Mouse (Mus musculus): ENCODE data around the gene Ralgps1. TPM values are rescaled to one million over a fixed set of nuclear protein-coding genes. Genes with fewer than 3 reads are reported as not detected.

Gene Ralgps1
- polyA plus RNA-seq, 1 experiment from 2014 or later, result 7.9 TPM

DNA sequence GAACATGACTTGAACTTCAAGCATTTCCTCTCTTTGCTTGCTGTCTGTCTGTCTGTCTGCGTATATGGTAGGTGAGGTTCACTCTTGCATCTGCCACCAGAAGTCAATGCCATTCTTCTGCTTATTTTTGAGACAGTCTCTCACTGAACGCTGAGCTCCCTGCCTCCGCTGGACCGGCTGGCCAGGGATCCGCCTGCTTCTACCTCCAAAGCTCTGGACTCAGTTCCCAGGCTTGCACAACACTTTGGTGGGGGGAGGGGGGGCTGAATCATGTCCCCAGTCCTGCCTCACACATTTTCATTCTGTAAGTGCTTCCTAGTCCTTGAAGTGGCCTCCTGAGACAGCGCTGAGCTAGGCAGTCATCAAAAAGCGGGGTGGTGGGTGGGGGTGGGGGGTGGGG, 27.8 kb upstream of the Ralgps1 start:
- no peak for ATAC-seq (ENCODE audit: low FRiP score, low TSS enrichment)
- Histone ChIP-seq H3K36me3 (ENCODE audit: control insufficient read depth, insufficient read depth, low read length) (no peaks in the 10 kb centered on the region), H3K9ac (ENCODE audit: low read depth, low read length) (no peak overlapping the region), H3K4me3 (ENCODE audit: low read length) (no peak overlapping the region), H3K4me1 (ENCODE audit: control insufficient read depth, insufficient read depth, low read length) (peaks cover 3% of the 10 kb centered on the region; the same call in 1 of the 2 replicates), H3K27ac (ENCODE audit: low read depth, low read length) (no peak overlapping the region), H3K4me2 (replicated peaks; ENCODE audit: low read depth, low read length) (no peak overlapping the region), H3K9me3 (ENCODE audit: control insufficient read depth, low read length) (no peaks in the 10 kb centered on the region), H3K27me3 (ENCODE audit: control insufficient read depth, insufficient read depth, low read length) (no peaks in the 10 kb centered on the region)
- 87% methylated on average over 7 of the region's 7 CpGs for WGBS

DNA sequence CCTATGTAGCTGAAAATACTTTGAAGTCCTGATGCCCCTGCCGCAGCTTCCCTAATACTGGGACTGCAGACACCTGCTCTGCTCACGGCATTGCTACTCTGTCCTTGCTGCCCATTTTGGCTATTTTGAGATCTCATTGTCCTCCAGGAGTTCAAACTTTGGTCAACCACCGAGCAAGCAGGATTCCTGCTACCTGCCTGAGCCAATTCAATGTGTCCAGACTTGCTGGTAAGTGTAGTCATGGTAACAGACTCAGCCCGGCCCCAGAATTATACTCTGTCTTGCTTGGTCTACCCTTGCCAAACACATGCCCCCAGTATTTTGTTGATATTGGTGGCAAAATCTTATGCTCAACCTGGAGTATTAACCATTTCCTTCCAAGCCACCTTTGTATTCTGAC, 25.8 kb upstream of the Ralgps1 start:
- Histone ChIP-seq H3K4me1 (ENCODE audit: control insufficient read depth, insufficient read depth, low read length) (no peaks in the 10 kb centered on the region), H3K9ac (ENCODE audit: low read depth, low read length) (no peak overlapping the region), H3K27ac (ENCODE audit: low read depth, low read length) (no peak overlapping the region), H3K4me2 (replicated peaks; ENCODE audit: low read depth, low read length) (no peak overlapping the region), H3K27me3 (ENCODE audit: control insufficient read depth, insufficient read depth, low read length) (no peaks in the 10 kb centered on the region), H3K36me3 (ENCODE audit: control insufficient read depth, insufficient read depth, low read length) (no peaks in the 10 kb centered on the region), H3K9me3 (ENCODE audit: control insufficient read depth, low read length) (no peaks in the 10 kb centered on the region), H3K4me3 (ENCODE audit: low read length) (no peak overlapping the region)
- 80% methylated on average over 4 of the region's 4 CpGs for WGBS
- no peak for ATAC-seq (ENCODE audit: low FRiP score, low TSS enrichment)

DNA sequence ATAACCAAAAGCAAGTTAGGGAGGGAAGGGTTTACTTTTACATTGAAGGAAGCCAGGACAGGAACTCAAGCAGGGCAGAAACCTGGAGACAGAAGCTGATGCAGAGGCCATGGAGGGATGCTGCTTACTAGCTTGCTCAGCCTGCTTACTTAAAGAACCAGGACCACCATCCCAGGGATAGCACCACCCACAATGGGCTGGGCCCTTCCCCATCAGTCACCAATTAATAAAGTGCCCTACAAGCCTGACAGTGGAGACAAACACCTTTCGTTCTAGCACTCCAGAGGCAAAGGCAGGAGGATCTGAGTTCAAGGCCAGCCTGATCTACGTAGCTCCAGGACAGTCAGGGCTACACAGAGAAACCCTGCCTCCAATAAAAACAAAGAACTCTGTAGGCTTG, 23.8 kb upstream of the Ralgps1 start:
- 84% methylated on average over 2 of the region's 2 CpGs for WGBS
- ATAC-seq (ENCODE audit: low FRiP score, low TSS enrichment), result no peak

DNA sequence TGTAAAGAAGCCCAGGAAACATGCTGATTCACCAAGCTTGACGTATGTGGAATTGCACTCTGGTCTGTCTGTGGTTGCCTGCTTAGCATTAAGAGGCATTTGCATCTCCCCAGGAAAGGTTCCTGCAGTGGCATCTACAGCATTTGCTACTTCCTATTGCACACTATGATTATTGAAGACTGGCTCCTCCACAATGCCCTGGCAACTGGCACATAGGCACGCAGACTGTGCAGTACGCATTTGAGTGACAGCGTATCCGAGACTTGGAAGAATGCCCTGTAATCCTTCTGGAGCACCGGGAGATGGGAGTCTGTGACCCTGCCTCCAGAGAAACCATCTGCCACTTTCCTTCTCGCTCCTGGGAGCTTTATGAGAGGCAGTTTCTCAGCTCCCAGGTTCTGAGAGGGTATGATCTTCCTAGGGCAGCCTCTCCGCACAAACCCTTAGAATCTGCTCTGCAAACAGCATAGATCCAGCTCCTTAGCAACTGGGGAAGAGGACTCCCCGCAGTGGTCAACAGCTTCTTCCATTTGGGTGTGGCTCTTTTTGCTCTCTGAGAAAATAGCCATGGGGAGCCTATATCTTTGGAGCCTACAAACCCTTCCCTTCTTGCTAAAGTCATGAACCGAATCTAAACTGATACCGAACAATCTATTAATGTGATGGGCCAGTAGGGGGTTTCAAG, 22.8 kb upstream of the Ralgps1 start:
- Histone ChIP-seq H3K9me3 (ENCODE audit: control insufficient read depth, low read length) (no peaks in the 10 kb centered on the region), H3K9ac (ENCODE audit: low read depth, low read length) (no peak overlapping the region), H3K27ac (ENCODE audit: low read depth, low read length) (no peak overlapping the region), H3K4me2 (replicated peaks; ENCODE audit: low read depth, low read length) (no peak overlapping the region), H3K27me3 (ENCODE audit: control insufficient read depth, insufficient read depth, low read length) (no peaks in the 10 kb centered on the region), H3K36me3 (ENCODE audit: control insufficient read depth, insufficient read depth, low read length) (no peaks in the 10 kb centered on the region), H3K4me1 (ENCODE audit: control insufficient read depth, insufficient read depth, low read length) (no peaks in the 10 kb centered on the region), H3K4me3 (ENCODE audit: low read length) (no peak overlapping the region)
- WGBS, result 78% methylated on average over 11 of the region's 11 CpGs
- ATAC-seq (ENCODE audit: low FRiP score, low TSS enrichment), result no peak

More for the DNA sequence above, 23.8 kb upstream of the Ralgps1 start:
- no peak overlapping the region for H3K4me2 ChIP-seq (replicated peaks; ENCODE audit: low read depth, low read length)
- H3K4me1 ChIP-seq (ENCODE audit: control insufficient read depth, insufficient read depth, low read length), result no peaks in the 10 kb centered on the region
- H3K4me3 ChIP-seq (ENCODE audit: low read length), result no peak overlapping the region
- no peak overlapping the region for H3K9ac ChIP-seq (ENCODE audit: low read depth, low read length)
- no peaks in the 10 kb centered on the region for H3K36me3 ChIP-seq (ENCODE audit: control insufficient read depth, insufficient read depth, low read length)
- no peak overlapping the region for H3K27ac ChIP-seq (ENCODE audit: low read depth, low read length)
- no peaks in the 10 kb centered on the region for H3K27me3 ChIP-seq (ENCODE audit: control insufficient read depth, insufficient read depth, low read length)
- no peaks in the 10 kb centered on the region for H3K9me3 ChIP-seq (ENCODE audit: control insufficient read depth, low read length)

DNA sequence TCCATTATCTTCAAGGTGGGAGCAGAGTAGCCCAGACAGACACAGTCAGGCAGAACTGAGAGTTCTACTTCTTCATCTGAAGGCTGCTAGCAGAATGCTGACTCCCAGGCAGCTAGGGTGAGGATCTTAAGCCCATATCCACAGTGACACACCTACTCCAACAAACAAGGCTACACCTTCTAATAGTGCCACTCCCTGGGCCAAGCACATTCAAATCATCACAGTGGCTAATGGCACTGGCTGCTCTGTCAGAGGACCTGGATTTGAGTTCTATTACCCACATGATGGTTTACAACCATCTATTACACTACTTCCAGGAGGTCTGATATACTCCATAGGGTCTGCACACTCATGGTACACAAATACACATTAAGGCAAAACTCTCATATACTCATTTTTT, 21.7 kb upstream of the Ralgps1 start:
- H3K4me2 ChIP-seq (replicated peaks; ENCODE audit: low read depth, low read length), result no peak overlapping the region
- H3K9me3 ChIP-seq (ENCODE audit: control insufficient read depth, low read length), result no peaks in the 10 kb centered on the region
- ATAC-seq (ENCODE audit: low FRiP score, low TSS enrichment), result no peak
- no peaks in the 10 kb centered on the region for H3K4me1 ChIP-seq (ENCODE audit: control insufficient read depth, insufficient read depth, low read length)
- H3K36me3 ChIP-seq (ENCODE audit: control insufficient read depth, insufficient read depth, low read length), result no peaks in the 10 kb centered on the region
- no peak overlapping the region for H3K4me3 ChIP-seq (ENCODE audit: low read length)
- no peaks in the 10 kb centered on the region for H3K27me3 ChIP-seq (ENCODE audit: control insufficient read depth, insufficient read depth, low read length)
- no peak overlapping the region for H3K27ac ChIP-seq (ENCODE audit: low read depth, low read length)
- H3K9ac ChIP-seq (ENCODE audit: low read depth, low read length), result no peak overlapping the region

DNA sequence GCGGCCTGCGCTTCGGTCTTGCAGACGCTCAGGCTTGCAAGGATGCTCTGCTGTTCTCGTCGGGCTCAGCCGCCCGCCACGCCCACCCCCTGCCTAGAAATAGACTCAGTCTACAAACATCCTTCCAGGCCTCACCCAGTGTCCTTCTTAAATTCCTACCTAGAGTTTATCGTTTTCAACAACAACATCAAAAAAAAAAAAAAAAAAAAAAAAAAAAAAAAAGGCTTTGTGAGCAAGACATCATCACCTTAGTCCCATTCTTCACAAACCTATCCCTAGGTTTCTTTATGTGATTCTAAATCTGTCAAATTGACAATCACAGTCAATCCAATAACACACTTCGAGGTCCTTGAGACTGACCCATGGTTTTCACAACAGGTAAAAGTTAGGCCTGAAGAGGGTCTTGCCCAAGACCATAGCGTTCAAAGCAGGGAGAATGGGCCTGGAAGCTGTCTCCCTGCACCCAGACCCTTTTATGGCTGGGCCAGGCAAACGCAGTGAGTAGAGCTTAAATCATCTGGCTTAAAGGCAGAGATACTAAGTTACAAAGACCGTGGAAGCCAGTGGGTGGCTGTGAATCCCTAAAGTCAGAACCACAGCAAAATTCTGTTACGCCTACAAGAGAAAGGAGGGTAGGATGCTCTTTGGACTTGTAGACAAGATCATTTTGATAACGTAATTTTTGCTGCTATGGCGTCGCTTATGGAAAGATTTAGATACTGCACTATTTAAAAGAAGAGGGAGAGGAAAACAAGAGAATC, 542 bp upstream of the Ralgps1 start:
- Histone ChIP-seq H3K27me3 (ENCODE audit: control insufficient read depth, insufficient read depth, low read length) (no peaks in the 10 kb centered on the region), H3K4me3 (ENCODE audit: low read length) (peak overlapping the region; percentile 59), H3K36me3 (ENCODE audit: control insufficient read depth, insufficient read depth, low read length) (no peaks in the 10 kb centered on the region), H3K9me3 (ENCODE audit: control insufficient read depth, low read length) (no peaks in the 10 kb centered on the region), H3K4me2 (replicated peaks; ENCODE audit: low read depth, low read length) (peak overlapping the region; percentile 60), H3K27ac (ENCODE audit: low read depth, low read length) (no peak overlapping the region), H3K4me1 (ENCODE audit: control insufficient read depth, insufficient read depth, low read length) (0 out of 2 replicates have a peak, but pooled peaks cover 6% of the 10 kb centered on the region), H3K9ac (ENCODE audit: low read depth, low read length) (no peak overlapping the region)
- 31% methylated on average over 18 of the region's 18 CpGs for WGBS
- ATAC-seq (ENCODE audit: low FRiP score, low TSS enrichment), result no peak

DNA sequence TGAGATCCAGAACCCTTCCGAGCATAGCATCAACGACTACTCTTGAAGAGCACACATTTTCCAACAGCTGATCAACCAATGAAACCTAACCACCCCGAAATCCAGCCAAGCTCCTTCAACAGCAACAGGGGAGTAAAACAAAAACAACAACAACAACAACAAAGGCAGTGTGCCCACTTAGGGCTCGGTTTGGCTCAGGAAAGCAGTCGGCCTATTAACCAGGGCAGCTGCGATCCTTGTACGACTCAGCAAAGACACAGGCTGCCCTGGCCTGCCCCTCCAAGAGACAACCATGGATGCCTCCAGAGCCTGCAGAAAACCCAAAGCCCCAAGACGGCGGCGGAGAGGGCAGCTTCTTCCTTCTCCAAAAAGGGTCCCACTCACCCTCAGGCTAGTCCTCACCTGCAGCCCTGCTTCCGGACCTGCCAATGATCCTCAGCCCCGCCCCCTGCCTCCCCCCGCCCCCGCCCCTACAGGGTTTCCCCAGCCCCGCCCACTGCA, 960 bp downstream of the Ralgps1 start:
- H3K27ac ChIP-seq (ENCODE audit: low read depth, low read length), result no peak overlapping the region
- H3K36me3 ChIP-seq (ENCODE audit: control insufficient read depth, insufficient read depth, low read length), result no peaks in the 10 kb centered on the region
- no peak; the same call in none of the 2 replicates for ATAC-seq (ENCODE audit: low FRiP score, low TSS enrichment)
- 0 out of 2 replicates have a peak, but pooled peaks cover 6% of the 10 kb centered on the region for H3K4me1 ChIP-seq (ENCODE audit: control insufficient read depth, insufficient read depth, low read length)
- no peaks in the 10 kb centered on the region for H3K9me3 ChIP-seq (ENCODE audit: control insufficient read depth, low read length)
- whole genome bisulfite sequencing, result 10% methylated on average over 15 of the region's 15 CpGs
- peak overlapping the region; percentile 40; the same call in 1 of the 2 replicates for H3K9ac ChIP-seq (ENCODE audit: low read depth, low read length)
- H3K4me3 ChIP-seq (ENCODE audit: low read length), result peak overlapping the region; percentile 59
- peak overlapping the region; percentile 60 for H3K4me2 ChIP-seq (replicated peaks; ENCODE audit: low read depth, low read length)
- no peaks in the 10 kb centered on the region for H3K27me3 ChIP-seq (ENCODE audit: control insufficient read depth, insufficient read depth, low read length)

DNA sequence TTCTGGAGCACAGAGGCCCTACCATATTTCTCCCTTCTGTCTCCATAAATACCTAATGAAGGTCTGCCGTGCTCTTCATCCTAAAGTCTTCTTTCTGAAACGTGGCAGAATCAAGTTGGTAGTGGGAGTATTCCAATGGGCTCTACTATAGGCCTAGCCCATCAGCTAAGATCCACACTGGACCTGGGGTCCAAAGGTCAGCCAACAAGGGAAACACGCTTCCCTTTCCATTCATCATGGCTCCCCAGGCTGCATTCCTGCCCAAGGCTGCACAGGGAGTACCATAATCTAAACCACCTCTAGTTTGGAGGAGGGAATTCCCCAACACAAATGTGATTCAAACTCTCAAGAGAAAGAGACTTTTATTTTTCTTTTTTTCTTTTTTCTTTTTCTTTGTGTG, 1.8 kb downstream of the Ralgps1 start:
- H3K4me2 ChIP-seq (replicated peaks; ENCODE audit: low read depth, low read length), result no peak overlapping the region
- ATAC-seq (ENCODE audit: low FRiP score, low TSS enrichment), result no peak
- 0 out of 2 replicates have a peak, but pooled peaks cover 6% of the 10 kb centered on the region for H3K4me1 ChIP-seq (ENCODE audit: control insufficient read depth, insufficient read depth, low read length)
- no peak overlapping the region for H3K4me3 ChIP-seq (ENCODE audit: low read length)
- H3K27ac ChIP-seq (ENCODE audit: low read depth, low read length), result no peak overlapping the region
- no peaks in the 10 kb centered on the region for H3K36me3 ChIP-seq (ENCODE audit: control insufficient read depth, insufficient read depth, low read length)
- no peaks in the 10 kb centered on the region for H3K27me3 ChIP-seq (ENCODE audit: control insufficient read depth, insufficient read depth, low read length)
- no peak overlapping the region for H3K9ac ChIP-seq (ENCODE audit: low read depth, low read length)
- no peaks in the 10 kb centered on the region for H3K9me3 ChIP-seq (ENCODE audit: control insufficient read depth, low read length)
- 81% methylated on average over 3 of the region's 3 CpGs for WGBS

DNA sequence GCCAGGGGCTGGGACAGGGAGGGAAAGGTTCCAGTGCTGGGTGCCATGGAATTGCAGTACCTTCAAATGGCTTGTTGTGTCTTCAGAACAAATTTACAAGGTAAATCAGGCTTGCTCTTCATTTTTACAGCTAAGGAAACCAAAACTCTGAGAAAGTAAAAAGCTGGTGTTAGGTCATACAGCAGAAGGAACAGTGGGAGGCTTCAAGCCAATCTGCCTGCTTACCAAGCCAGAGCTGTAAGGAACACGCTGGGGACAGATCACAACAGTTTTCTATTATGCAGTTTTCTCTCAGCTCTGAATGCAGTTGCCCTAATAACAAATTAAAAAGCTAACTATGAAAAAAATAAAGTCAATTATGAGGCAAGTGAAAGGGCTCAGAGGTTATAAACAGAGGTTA, 2.8 kb downstream of the Ralgps1 start:
- Histone ChIP-seq H3K4me2 (replicated peaks; ENCODE audit: low read depth, low read length) (no peak overlapping the region), H3K9me3 (ENCODE audit: control insufficient read depth, low read length) (no peaks in the 10 kb centered on the region), H3K9ac (ENCODE audit: low read depth, low read length) (no peak overlapping the region), H3K36me3 (ENCODE audit: control insufficient read depth, insufficient read depth, low read length) (no peaks in the 10 kb centered on the region), H3K27me3 (ENCODE audit: control insufficient read depth, insufficient read depth, low read length) (no peaks in the 10 kb centered on the region), H3K4me1 (ENCODE audit: control insufficient read depth, insufficient read depth, low read length) (0 out of 2 replicates have a peak, but pooled peaks cover 6% of the 10 kb centered on the region), H3K27ac (ENCODE audit: low read depth, low read length) (no peak overlapping the region), H3K4me3 (ENCODE audit: low read length) (no peak overlapping the region)
- 88% methylated on average over 1 of the region's 1 CpGs for WGBS
- no peak for ATAC-seq (ENCODE audit: low FRiP score, low TSS enrichment)
